Mouse (Mus musculus): ENCODE measurements around the gene Khdc1a.

- no peak for TF ChIP-seq CTCF (conservative IDR thresholded peaks at IDR 0.05; ENCODE audit: low read length)
- TF ChIP-seq POU5F1 (IDR thresholded peaks at IDR 0.05; ENCODE audit: borderline replicate concordance, low read length): no peak
- no peak for TF ChIP-seq NANOG (IDR thresholded peaks at IDR 0.05; ENCODE audit: borderline replicate concordance, low read length)
These were observed 33.1 kb upstream of the Khdc1a start for GRCm38 (mm10) chr1:21316305-21316704.

Measured in E14TG2a.4 (cell line).